Mouse (Mus musculus): ENCODE data around the gene Trpv4. TPM values are rescaled to one million over a fixed set of nuclear protein-coding genes. Genes with fewer than 3 reads are reported as not detected.
A peak's percentile ranks its signal among the peaks of the same experiment; 100 is the strongest.

The Trpv4 gene
- polyA plus RNA-seq, 1 experiment from 2014 or later: 1.1 TPM

GRCm38 (mm10) chr5:114664139-114664538, 5.9 kb upstream of the Trpv4 start:
- ATAC-seq (replicated peaks; ENCODE audit: insufficient number of reproducible peaks, low FRiP score, low TSS enrichment, low read depth) (no peak), DNase-seq (ENCODE audit: low spot score) (no peak)
- Histone ChIP-seq H3K4me1 (ENCODE audit: control insufficient read depth, insufficient read depth, low read length) (peaks cover 2% of the 10 kb centered on the region; the same call in 1 of the 2 replicates), H3K9me3 (replicated peaks; ENCODE audit: control insufficient read depth, low read length) (no peaks in the 10 kb centered on the region), H3K27ac (replicated peaks; ENCODE audit: low read depth, low read length) (no peak overlapping the region), H3K4me3 (ENCODE audit: low read depth, low read length) (no peak overlapping the region), H3K36me3 (replicated peaks; ENCODE audit: control insufficient read depth, insufficient read depth, low read depth, low read length) (no peaks in the 10 kb centered on the region), H3K27me3 (ENCODE audit: control insufficient read depth, insufficient read depth, low read length) (peaks cover 3% of the 10 kb centered on the region), H3K4me2 (ENCODE audit: low read depth, low read length) (no peak overlapping the region), H3K9ac (replicated peaks; ENCODE audit: low read length) (no peak overlapping the region)
- 82% methylated on average over 4 of the region's 4 CpGs for WGBS

- no peak overlapping the region for H3K4me3 ChIP-seq (ENCODE audit: low read depth, low read length)
- H3K4me2 ChIP-seq (ENCODE audit: low read depth, low read length): no peak overlapping the region
- peaks cover 5% of the 10 kb centered on the region; the same call in 1 of the 2 replicates for H3K4me1 ChIP-seq (ENCODE audit: control insufficient read depth, insufficient read depth, low read length)
- H3K36me3 ChIP-seq (replicated peaks; ENCODE audit: control insufficient read depth, insufficient read depth, low read depth, low read length): no peaks in the 10 kb centered on the region
- no peaks in the 10 kb centered on the region for H3K9me3 ChIP-seq (replicated peaks; ENCODE audit: control insufficient read depth, low read length)
- DNase-seq (ENCODE audit: low spot score): no peak
- peaks cover 30% of the 10 kb centered on the region for H3K27me3 ChIP-seq (ENCODE audit: control insufficient read depth, insufficient read depth, low read length)
- no peak for ATAC-seq (replicated peaks; ENCODE audit: insufficient number of reproducible peaks, low FRiP score, low TSS enrichment, low read depth)
- 75% methylated on average over 6 of the region's 6 CpGs for WGBS
- H3K9ac ChIP-seq (replicated peaks; ENCODE audit: low read length): no peak overlapping the region
- no peak overlapping the region for H3K27ac ChIP-seq (replicated peaks; ENCODE audit: low read depth, low read length)
Observed at GRCm38 (mm10) chr5:114661029-114661428, 2.8 kb upstream of the Trpv4 start.

- H3K4me3 ChIP-seq (ENCODE audit: low read depth, low read length): peak overlapping the region; percentile 45
- H3K4me1 ChIP-seq (ENCODE audit: control insufficient read depth, insufficient read depth, low read length): peaks cover 3% of the 10 kb centered on the region; the same call in 1 of the 2 replicates
- no peak overlapping the region for H3K27ac ChIP-seq (replicated peaks; ENCODE audit: low read depth, low read length)
- DNase-seq (ENCODE audit: low spot score) (no peak), ATAC-seq (replicated peaks; ENCODE audit: insufficient number of reproducible peaks, low FRiP score, low TSS enrichment, low read depth) (no peak)
- peak overlapping the region; percentile 92 for H3K4me2 ChIP-seq (ENCODE audit: low read depth, low read length)
- no peak overlapping the region for H3K9ac ChIP-seq (replicated peaks; ENCODE audit: low read length)
- H3K27me3 ChIP-seq (ENCODE audit: control insufficient read depth, insufficient read depth, low read length): peaks cover 30% of the 10 kb centered on the region
- 35% methylated on average over 10 of the region's 10 CpGs for WGBS
- no peaks in the 10 kb centered on the region for H3K36me3 ChIP-seq (replicated peaks; ENCODE audit: control insufficient read depth, insufficient read depth, low read depth, low read length)
- H3K9me3 ChIP-seq (replicated peaks; ENCODE audit: control insufficient read depth, low read length): no peaks in the 10 kb centered on the region
Observed at GRCm38 (mm10) chr5:114657426-114657825, 795 bp downstream of the Trpv4 start.

GRCm38 (mm10) chr5:114656305-114656704, 1.9 kb downstream of the Trpv4 start:
- Histone ChIP-seq H3K36me3 (replicated peaks; ENCODE audit: control insufficient read depth, insufficient read depth, low read depth, low read length) (no peaks in the 10 kb centered on the region), H3K4me3 (ENCODE audit: low read depth, low read length) (no peak overlapping the region), H3K9me3 (replicated peaks; ENCODE audit: control insufficient read depth, low read length) (no peaks in the 10 kb centered on the region), H3K4me1 (ENCODE audit: control insufficient read depth, insufficient read depth, low read length) (peaks cover 3% of the 10 kb centered on the region; the same call in 1 of the 2 replicates), H3K9ac (replicated peaks; ENCODE audit: low read length) (no peak overlapping the region), H3K27ac (replicated peaks; ENCODE audit: low read depth, low read length) (no peak overlapping the region), H3K27me3 (ENCODE audit: control insufficient read depth, insufficient read depth, low read length) (peaks cover 30% of the 10 kb centered on the region), H3K4me2 (ENCODE audit: low read depth, low read length) (no peak overlapping the region)
- WGBS: 89% methylated on average over 7 of the region's 7 CpGs
- no peak for DNase-seq (ENCODE audit: low spot score)
- no peak for ATAC-seq (replicated peaks; ENCODE audit: insufficient number of reproducible peaks, low FRiP score, low TSS enrichment, low read depth)

GRCm38 (mm10) chr5:114655721-114656120, 2.5 kb downstream of the Trpv4 start:
- ATAC-seq (replicated peaks; ENCODE audit: insufficient number of reproducible peaks, low FRiP score, low TSS enrichment, low read depth): no peak
- Histone ChIP-seq H3K36me3 (replicated peaks; ENCODE audit: control insufficient read depth, insufficient read depth, low read depth, low read length) (no peaks in the 10 kb centered on the region), H3K4me1 (ENCODE audit: control insufficient read depth, insufficient read depth, low read length) (peaks cover 3% of the 10 kb centered on the region; the same call in 1 of the 2 replicates), H3K9me3 (replicated peaks; ENCODE audit: control insufficient read depth, low read length) (no peaks in the 10 kb centered on the region), H3K9ac (replicated peaks; ENCODE audit: low read length) (no peak overlapping the region), H3K27me3 (ENCODE audit: control insufficient read depth, insufficient read depth, low read length) (peaks cover 30% of the 10 kb centered on the region), H3K4me3 (ENCODE audit: low read depth, low read length) (no peak overlapping the region), H3K27ac (replicated peaks; ENCODE audit: low read depth, low read length) (no peak overlapping the region), H3K4me2 (ENCODE audit: low read depth, low read length) (no peak overlapping the region)
- no peak for DNase-seq (ENCODE audit: low spot score)
- WGBS: 82% methylated on average over 5 of the region's 5 CpGs

- ATAC-seq (replicated peaks; ENCODE audit: insufficient number of reproducible peaks, low FRiP score, low TSS enrichment, low read depth) (no peak), DNase-seq (ENCODE audit: low spot score) (no peak)
- H3K9ac ChIP-seq (replicated peaks; ENCODE audit: low read length): no peak overlapping the region
- H3K4me3 ChIP-seq (ENCODE audit: low read depth, low read length): no peak overlapping the region
- no peak overlapping the region for H3K27ac ChIP-seq (replicated peaks; ENCODE audit: low read depth, low read length)
- H3K4me1 ChIP-seq (ENCODE audit: control insufficient read depth, insufficient read depth, low read length): peaks cover 3% of the 10 kb centered on the region; the same call in 1 of the 2 replicates
- peaks cover 24% of the 10 kb centered on the region for H3K27me3 ChIP-seq (ENCODE audit: control insufficient read depth, insufficient read depth, low read length)
- H3K4me2 ChIP-seq (ENCODE audit: low read depth, low read length): no peak overlapping the region
- WGBS: 77% methylated on average over 12 of the region's 15 CpGs
- H3K36me3 ChIP-seq (replicated peaks; ENCODE audit: control insufficient read depth, insufficient read depth, low read depth, low read length): no peaks in the 10 kb centered on the region
- H3K9me3 ChIP-seq (replicated peaks; ENCODE audit: control insufficient read depth, low read length): no peaks in the 10 kb centered on the region
Observed at GRCm38 (mm10) chr5:114653656-114654437, 4.4 kb downstream of the Trpv4 start.

GRCm38 (mm10) chr5:114651449-114651848, 6.8 kb downstream of the Trpv4 start:
- no peak overlapping the region for H3K27ac ChIP-seq (replicated peaks; ENCODE audit: low read depth, low read length)
- no peak overlapping the region for H3K4me2 ChIP-seq (ENCODE audit: low read depth, low read length)
- H3K9me3 ChIP-seq (replicated peaks; ENCODE audit: control insufficient read depth, low read length): no peaks in the 10 kb centered on the region
- peaks cover 1% of the 10 kb centered on the region for H3K27me3 ChIP-seq (ENCODE audit: control insufficient read depth, insufficient read depth, low read length)
- peak; percentile 32 for DNase-seq (ENCODE audit: low spot score)
- no peaks in the 10 kb centered on the region for H3K36me3 ChIP-seq (replicated peaks; ENCODE audit: control insufficient read depth, insufficient read depth, low read depth, low read length)
- no peak for ATAC-seq (replicated peaks; ENCODE audit: insufficient number of reproducible peaks, low FRiP score, low TSS enrichment, low read depth)
- H3K4me1 ChIP-seq (ENCODE audit: control insufficient read depth, insufficient read depth, low read length): no peaks in the 10 kb centered on the region; the same call in 1 of the 2 replicates
- no peak overlapping the region for H3K4me3 ChIP-seq (ENCODE audit: low read depth, low read length)
- WGBS: 14% methylated on average over 3 of the region's 3 CpGs
- H3K9ac ChIP-seq (replicated peaks; ENCODE audit: low read length): no peak overlapping the region

GRCm38 (mm10) chr5:114651002-114651401, 7.2 kb downstream of the Trpv4 start:
- Histone ChIP-seq H3K4me2 (ENCODE audit: low read depth, low read length) (no peak overlapping the region), H3K27me3 (ENCODE audit: control insufficient read depth, insufficient read depth, low read length) (no peaks in the 10 kb centered on the region), H3K9ac (replicated peaks; ENCODE audit: low read length) (no peak overlapping the region), H3K9me3 (replicated peaks; ENCODE audit: control insufficient read depth, low read length) (no peaks in the 10 kb centered on the region), H3K4me1 (ENCODE audit: control insufficient read depth, insufficient read depth, low read length) (no peaks in the 10 kb centered on the region; the same call in 1 of the 2 replicates), H3K36me3 (replicated peaks; ENCODE audit: control insufficient read depth, insufficient read depth, low read depth, low read length) (no peaks in the 10 kb centered on the region), H3K27ac (replicated peaks; ENCODE audit: low read depth, low read length) (no peak overlapping the region), H3K4me3 (ENCODE audit: low read depth, low read length) (no peak overlapping the region)
- WGBS: 23% methylated on average over 14 of the region's 14 CpGs
- DNase-seq (ENCODE audit: low spot score) (no peak), ATAC-seq (replicated peaks; ENCODE audit: insufficient number of reproducible peaks, low FRiP score, low TSS enrichment, low read depth) (no peak)

Measured in embryonic facial prominence, embryonic 11.5 days (tissue).